Mouse (Mus musculus): ENCODE measurements around the gene Zfp316. TPM values are rescaled to one million over a fixed set of nuclear protein-coding genes. Genes with fewer than 3 reads are reported as not detected.

Gene Zfp316
- polyA plus RNA-seq, 1 experiment from 2014 or later: 14.0 TPM

GRCm38 (mm10) chr5:143299686-143300085, 29.9 kb upstream of the Zfp316 start:
- H3K27ac ChIP-seq: no peak overlapping the region
- H3K4me1 ChIP-seq: no peaks in the 10 kb centered on the region; the same call in 1 of the 2 replicates
- H3K4me2 ChIP-seq: no peak overlapping the region
- no peaks in the 10 kb centered on the region for H3K9me3 ChIP-seq
- ATAC-seq (replicated peaks): no peak
- no peak overlapping the region for H3K9ac ChIP-seq
- H3K27me3 ChIP-seq (replicated peaks): no peaks in the 10 kb centered on the region; the same call in 1 of the 2 replicates
- WGBS: 91% methylated on average over 4 of the region's 4 CpGs
- H3K4me3 ChIP-seq: no peak overlapping the region
- peaks cover 22% of the 10 kb centered on the region for H3K36me3 ChIP-seq (replicated peaks)

- Histone ChIP-seq H3K4me2 (no peak overlapping the region), H3K4me3 (no peak overlapping the region), H3K9ac (no peak overlapping the region), H3K36me3 (replicated peaks) (peaks cover 22% of the 10 kb centered on the region), H3K27ac (no peak overlapping the region), H3K27me3 (replicated peaks) (peaks cover 12% of the 10 kb centered on the region), H3K4me1 (peaks cover 6% of the 10 kb centered on the region), H3K9me3 (no peaks in the 10 kb centered on the region)
- ATAC-seq (replicated peaks): no peak
- WGBS: 95% methylated on average over 7 of the region's 7 CpGs
Measured at GRCm38 (mm10) chr5:143298391-143298790, 28.6 kb upstream of the Zfp316 start.

- no peak overlapping the region for H3K4me3 ChIP-seq
- H3K9ac ChIP-seq: no peak overlapping the region
- no peak for ATAC-seq (replicated peaks)
- 92% methylated on average over 9 of the region's 9 CpGs for WGBS
- no peak overlapping the region for H3K27ac ChIP-seq
- H3K36me3 ChIP-seq (replicated peaks): peaks cover 22% of the 10 kb centered on the region
- H3K27me3 ChIP-seq (replicated peaks): peaks cover 16% of the 10 kb centered on the region
- H3K9me3 ChIP-seq: no peaks in the 10 kb centered on the region
- no peak overlapping the region for H3K4me2 ChIP-seq
- peaks cover 9% of the 10 kb centered on the region for H3K4me1 ChIP-seq
Measured at GRCm38 (mm10) chr5:143297986-143298385, 28.2 kb upstream of the Zfp316 start.

- Histone ChIP-seq H3K27me3 (replicated peaks) (peaks cover 37% of the 10 kb centered on the region), H3K4me1 (peaks cover 14% of the 10 kb centered on the region), H3K4me2 (no peak overlapping the region), H3K4me3 (no peak overlapping the region), H3K27ac (no peak overlapping the region), H3K9me3 (no peaks in the 10 kb centered on the region), H3K36me3 (replicated peaks) (peaks cover 9% of the 10 kb centered on the region), H3K9ac (no peak overlapping the region)
- 83% methylated on average over 2 of the region's 2 CpGs for WGBS
- ATAC-seq (replicated peaks): no peak
Measured at GRCm38 (mm10) chr5:143295330-143295729, 25.5 kb upstream of the Zfp316 start.

GRCm38 (mm10) chr5:143294862-143295261, 25.0 kb upstream of the Zfp316 start:
- WGBS: 94% methylated on average over 3 of the region's 3 CpGs
- peaks cover 38% of the 10 kb centered on the region for H3K27me3 ChIP-seq (replicated peaks)

GRCm38 (mm10) chr5:143293404-143293803, 23.6 kb upstream of the Zfp316 start, which contains the start of gene Zfp853:
Gene Zfp853, minus strand, starts transcription at chr5:143293623.
- 2% methylated on average over 24 of the region's 38 CpGs for WGBS
- no peak within 1 kb of the TSS for H3K27ac ChIP-seq
- peaks cover 14% of the 10 kb centered on the region for H3K4me1 ChIP-seq
- peak within 1 kb of the TSS; percentile 64 for H3K4me2 ChIP-seq
- H3K9ac ChIP-seq: peak within 1 kb of the TSS; percentile 41
- H3K9me3 ChIP-seq: no peaks in the 10 kb centered on the region
- H3K4me3 ChIP-seq: peak within 1 kb of the TSS; percentile 41
- H3K27me3 ChIP-seq (replicated peaks): peaks cover 53% of the 10 kb centered on the region
- ATAC-seq (replicated peaks): peak; percentile 55; the same call in 1 of the 2 replicates
- H3K36me3 ChIP-seq (replicated peaks): no peaks in the 10 kb centered on the region

More at GRCm38 (mm10) chr5:143294862-143295261, 25.0 kb upstream of the Zfp316 start:
- H3K27ac ChIP-seq: no peak overlapping the region
- H3K9ac ChIP-seq: no peak overlapping the region
- peaks cover 14% of the 10 kb centered on the region for H3K4me1 ChIP-seq
- no peaks in the 10 kb centered on the region for H3K9me3 ChIP-seq
- H3K4me3 ChIP-seq: no peak overlapping the region
- no peak for ATAC-seq (replicated peaks)
- peaks cover 4% of the 10 kb centered on the region for H3K36me3 ChIP-seq (replicated peaks)
- H3K4me2 ChIP-seq: no peak overlapping the region

GRCm38 (mm10) chr5:143292879-143293278, 23.1 kb upstream of the Zfp316 start:
- WGBS: 4% methylated on average over 19 of the region's 19 CpGs
- Histone ChIP-seq H3K4me2 (peak overlapping the region; percentile 64), H3K36me3 (replicated peaks) (no peaks in the 10 kb centered on the region), H3K9ac (peak overlapping the region; percentile 41), H3K4me1 (peaks cover 20% of the 10 kb centered on the region), H3K9me3 (no peaks in the 10 kb centered on the region), H3K27me3 (replicated peaks) (peaks cover 58% of the 10 kb centered on the region), H3K27ac (no peak overlapping the region), H3K4me3 (peak overlapping the region; percentile 41)
- no peak for ATAC-seq (replicated peaks)

- H3K9ac ChIP-seq: no peak overlapping the region
- no peaks in the 10 kb centered on the region for H3K9me3 ChIP-seq
- peaks cover 70% of the 10 kb centered on the region for H3K27me3 ChIP-seq (replicated peaks)
- ATAC-seq (replicated peaks): no peak
- WGBS: 71% methylated on average over 9 of the region's 9 CpGs
- H3K4me3 ChIP-seq: no peak overlapping the region
- H3K4me1 ChIP-seq: peaks cover 23% of the 10 kb centered on the region
- H3K36me3 ChIP-seq (replicated peaks): no peaks in the 10 kb centered on the region
- H3K27ac ChIP-seq: no peak overlapping the region
- no peak overlapping the region for H3K4me2 ChIP-seq
Measured at GRCm38 (mm10) chr5:143289299-143289698, 19.5 kb upstream of the Zfp316 start.

- Histone ChIP-seq H3K27me3 (replicated peaks) (peaks cover 62% of the 10 kb centered on the region), H3K4me2 (peak overlapping the region; percentile 47), H3K4me3 (peak overlapping the region; percentile 25; the same call in 1 of the 2 replicates)
Measured at GRCm38 (mm10) chr5:143288378-143288911, 18.6 kb upstream of the Zfp316 start.

GRCm38 (mm10) chr5:143287774-143288328, 18.0 kb upstream of the Zfp316 start:
- Histone ChIP-seq H3K4me3 (peak overlapping the region; percentile 25), H3K27me3 (replicated peaks) (peaks cover 57% of the 10 kb centered on the region), H3K36me3 (replicated peaks) (no peaks in the 10 kb centered on the region), H3K4me1 (peaks cover 13% of the 10 kb centered on the region), H3K27ac (no peak overlapping the region), H3K4me2 (peak overlapping the region; percentile 47), H3K9ac (no peak overlapping the region), H3K9me3 (no peaks in the 10 kb centered on the region)
- no peak for ATAC-seq (replicated peaks)
- 4% methylated on average over 48 of the region's 48 CpGs for WGBS

More at GRCm38 (mm10) chr5:143288378-143288911, 18.6 kb upstream of the Zfp316 start:
- Histone ChIP-seq H3K36me3 (replicated peaks) (no peaks in the 10 kb centered on the region), H3K4me1 (peaks cover 18% of the 10 kb centered on the region), H3K9me3 (no peaks in the 10 kb centered on the region), H3K27ac (no peak overlapping the region), H3K9ac (no peak overlapping the region)
- whole genome bisulfite sequencing: 13% methylated on average over 9 of the region's 9 CpGs
- no peak for ATAC-seq (replicated peaks)

- peaks cover 34% of the 10 kb centered on the region for H3K27me3 ChIP-seq (replicated peaks)
- no peaks in the 10 kb centered on the region for H3K36me3 ChIP-seq (replicated peaks)
- no peak overlapping the region for H3K4me3 ChIP-seq
- H3K27ac ChIP-seq: no peak overlapping the region
- peaks cover 9% of the 10 kb centered on the region for H3K4me1 ChIP-seq
- no peak overlapping the region for H3K4me2 ChIP-seq
- WGBS: 35% methylated on average over 6 of the region's 6 CpGs
- no peak for ATAC-seq (replicated peaks)
- H3K9me3 ChIP-seq: no peaks in the 10 kb centered on the region
- no peak overlapping the region for H3K9ac ChIP-seq
Measured at GRCm38 (mm10) chr5:143284762-143285161, 14.9 kb upstream of the Zfp316 start.

GRCm38 (mm10) chr5:143279247-143279646, 9.4 kb upstream of the Zfp316 start:
- Histone ChIP-seq H3K9ac (no peak overlapping the region), H3K4me2 (no peak overlapping the region), H3K27me3 (replicated peaks) (no peaks in the 10 kb centered on the region), H3K36me3 (replicated peaks) (no peaks in the 10 kb centered on the region), H3K9me3 (no peaks in the 10 kb centered on the region), H3K27ac (no peak overlapping the region), H3K4me3 (no peak overlapping the region), H3K4me1 (no peaks in the 10 kb centered on the region)
- ATAC-seq (replicated peaks): no peak
- 30% methylated on average over 10 of the region's 10 CpGs for WGBS

GRCm38 (mm10) chr5:143275761-143276160, 5.9 kb upstream of the Zfp316 start:
- no peak overlapping the region for H3K4me2 ChIP-seq
- no peaks in the 10 kb centered on the region for H3K9me3 ChIP-seq
- H3K4me1 ChIP-seq: peaks cover 9% of the 10 kb centered on the region
- 0 out of 2 replicates have a peak overlapping the region, but pooled peaks have one; percentile 8 for H3K9ac ChIP-seq
- no peak overlapping the region for H3K4me3 ChIP-seq
- no peak overlapping the region for H3K27ac ChIP-seq
- no peak for ATAC-seq (replicated peaks)
- H3K27me3 ChIP-seq (replicated peaks): no peaks in the 10 kb centered on the region
- 59% methylated on average over 5 of the region's 5 CpGs for WGBS
- H3K36me3 ChIP-seq (replicated peaks): no peaks in the 10 kb centered on the region
